Mouse (Mus musculus): Measurements from ENCODE around the gene Gemin7. TPM values are rescaled to one million over a fixed set of nuclear protein-coding genes. Genes with fewer than 3 reads are reported as not detected.
"Not testable (repeated sequence)": the region's sequence is repeated elsewhere in the genome, so short reads cannot be mapped to it uniquely, and the experiment has no call there.

Gemin7 gene
- polyA plus RNA-seq (2015; fragmentation: Nextera tagmentation; extraction: Ambion mirVana): 134 and 138 TPM in 2 replicates

GRCm38 (mm10) chr7:19577141-19577852 lies at the start of gene Gemin7, which contains the start of gene Zfp296:
Gene Gemin7 (minus strand): TSS chr7:19577595.
Gene Zfp296 (plus strand): TSS chr7:19577287.
- ATAC-seq: no peak
- H3K4me1 ChIP-seq (replicated peaks): peaks cover 25% of the 10 kb centered on the region
- peaks cover 59% of the 10 kb centered on the region for H3K27me3 ChIP-seq
- no peak within 1 kb of the TSS for H3K27ac ChIP-seq
- no peaks in the 10 kb centered on the region for H3K9me3 ChIP-seq
- H3K4me3 ChIP-seq (replicated peaks): peak within 1 kb of the TSS; percentile 28
- H3K9ac ChIP-seq (replicated peaks): peak within 1 kb of the TSS; percentile 39
- H3K4me2 ChIP-seq (replicated peaks): peak within 1 kb of the TSS; percentile 51
- H3K36me3 ChIP-seq: peaks cover 29% of the 10 kb centered on the region
- WGBS: 1% methylated on average over 56 of the region's 56 CpGs

GRCm38 (mm10) chr7:19623433-19623832 lies 46.0 kb upstream of the Gemin7 start:
- Histone ChIP-seq H3K27ac (no peak overlapping the region), H3K36me3 (no peaks in the 10 kb centered on the region), H3K4me3 (replicated peaks) (no peak overlapping the region), H3K9me3 (no peaks in the 10 kb centered on the region), H3K9ac (replicated peaks) (no peak overlapping the region), H3K27me3 (peaks cover 5% of the 10 kb centered on the region; the same call in 1 of the 2 replicates), H3K4me2 (replicated peaks) (no peak overlapping the region), H3K4me1 (replicated peaks) (peaks cover 10% of the 10 kb centered on the region)
- 86% methylated on average over 2 of the region's 2 CpGs for WGBS
- ATAC-seq: no peak

- no peak overlapping the region for H3K9ac ChIP-seq (replicated peaks)
- WGBS: 41% methylated on average over 6 of the region's 6 CpGs
- peaks cover 5% of the 10 kb centered on the region; the same call in 1 of the 2 replicates for H3K27me3 ChIP-seq
These were observed 44.8 kb upstream of the Gemin7 start for GRCm38 (mm10) chr7:19622241-19622640.

GRCm38 (mm10) chr7:19620811-19621210 lies 43.4 kb upstream of the Gemin7 start:
- no peaks in the 10 kb centered on the region for H3K9me3 ChIP-seq
- H3K36me3 ChIP-seq: no peaks in the 10 kb centered on the region
- no peak overlapping the region for H3K9ac ChIP-seq (replicated peaks)
- H3K4me3 ChIP-seq (replicated peaks): no peak overlapping the region
- peaks cover 5% of the 10 kb centered on the region; the same call in 1 of the 2 replicates for H3K27me3 ChIP-seq
- H3K4me2 ChIP-seq (replicated peaks): no peak overlapping the region
- H3K27ac ChIP-seq: no peak overlapping the region
- peaks cover 6% of the 10 kb centered on the region for H3K4me1 ChIP-seq (replicated peaks)
- no peak for ATAC-seq
- WGBS: 94% methylated on average over 7 of the region's 7 CpGs

More at GRCm38 (mm10) chr7:19622241-19622640, 44.8 kb upstream of the Gemin7 start:
- Histone ChIP-seq H3K9me3 (no peaks in the 10 kb centered on the region), H3K4me3 (replicated peaks) (no peak overlapping the region), H3K4me1 (replicated peaks) (peaks cover 6% of the 10 kb centered on the region), H3K27ac (no peak overlapping the region), H3K4me2 (replicated peaks) (no peak overlapping the region), H3K36me3 (no peaks in the 10 kb centered on the region)
- no peak for ATAC-seq

- Histone ChIP-seq H3K4me2 (replicated peaks) (peak overlapping the region; percentile 55), H3K4me3 (replicated peaks) (peak overlapping the region; percentile 31), H3K27me3 (peaks cover 5% of the 10 kb centered on the region; the same call in 1 of the 2 replicates), H3K36me3 (no peaks in the 10 kb centered on the region), H3K9ac (replicated peaks) (peak overlapping the region; percentile 57), H3K9me3 (no peaks in the 10 kb centered on the region), H3K27ac (peak overlapping the region; percentile 68), H3K4me1 (replicated peaks) (peaks cover 6% of the 10 kb centered on the region)
- WGBS: 4% methylated on average over 35 of the region's 35 CpGs
- ATAC-seq: peak; percentile 88
These were observed 41.8 kb upstream of the Gemin7 start for GRCm38 (mm10) chr7:19619004-19619801.

DNA sequence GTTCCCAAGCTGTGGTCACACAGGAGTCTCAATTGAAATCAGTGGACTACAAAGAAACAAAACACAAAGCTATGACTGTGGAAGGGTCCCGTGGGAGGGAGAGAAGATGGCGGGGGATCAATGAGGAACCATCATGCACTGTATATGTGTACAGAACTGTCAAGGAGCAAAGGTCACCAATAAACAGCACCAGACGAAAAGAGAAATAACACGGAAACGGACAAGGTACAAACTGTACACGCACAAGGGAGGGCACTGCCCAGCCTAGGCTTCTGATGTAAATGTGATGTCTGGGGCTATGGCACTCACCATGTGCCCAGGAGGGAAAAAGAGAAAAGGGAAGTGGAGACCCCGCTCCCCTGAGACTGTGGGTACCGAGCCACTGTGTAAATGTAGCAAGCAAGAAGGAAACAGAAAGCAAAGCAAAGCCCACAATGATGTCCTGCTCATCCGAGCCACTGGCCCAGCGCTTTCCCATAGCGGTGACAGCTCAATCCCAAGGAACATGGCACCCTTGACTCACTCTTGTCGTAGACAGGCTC lies 37.7 kb upstream of the Gemin7 start:
- Histone ChIP-seq H3K36me3 (no peaks in the 10 kb centered on the region), H3K4me1 (replicated peaks) (peaks cover 6% of the 10 kb centered on the region), H3K9ac (replicated peaks) (no peak overlapping the region), H3K9me3 (no peaks in the 10 kb centered on the region), H3K4me2 (replicated peaks) (no peak overlapping the region), H3K27me3 (0 out of 2 replicates have a peak, but pooled peaks cover 2% of the 10 kb centered on the region), H3K4me3 (replicated peaks) (no peak overlapping the region), H3K27ac (no peak overlapping the region)
- WGBS: 88% methylated on average over 12 of the region's 12 CpGs
- ATAC-seq: no peak

DNA sequence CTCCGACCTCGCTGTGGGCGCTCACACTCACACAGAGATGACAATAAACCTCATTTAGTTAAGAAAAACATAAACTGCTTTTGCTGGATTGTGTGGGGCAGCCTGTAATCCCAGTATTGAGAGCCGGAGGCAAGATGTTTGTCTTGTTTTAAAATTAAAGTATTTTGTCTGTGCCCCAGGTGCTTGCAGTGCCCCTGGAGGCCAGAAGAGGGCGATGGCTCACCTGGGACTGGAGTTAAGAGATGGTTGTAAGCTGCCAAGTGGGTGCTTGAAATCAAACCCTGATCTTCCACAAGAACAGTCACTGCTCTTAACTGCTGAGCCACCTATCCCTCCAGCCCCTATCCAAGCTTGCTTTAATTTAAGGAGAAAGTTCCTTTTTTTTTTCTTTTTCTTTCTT lies 33.6 kb upstream of the Gemin7 start:
- no peaks in the 10 kb centered on the region for H3K36me3 ChIP-seq
- no peaks in the 10 kb centered on the region for H3K4me1 ChIP-seq (replicated peaks)
- no peak overlapping the region for H3K27ac ChIP-seq
- H3K4me3 ChIP-seq (replicated peaks): no peak overlapping the region
- H3K9ac ChIP-seq (replicated peaks): no peak overlapping the region
- no peak overlapping the region for H3K4me2 ChIP-seq (replicated peaks)
- WGBS: 81% methylated on average over 5 of the region's 5 CpGs
- no peaks in the 10 kb centered on the region for H3K27me3 ChIP-seq
- ATAC-seq: no peak
- H3K9me3 ChIP-seq: no peaks in the 10 kb centered on the region

DNA sequence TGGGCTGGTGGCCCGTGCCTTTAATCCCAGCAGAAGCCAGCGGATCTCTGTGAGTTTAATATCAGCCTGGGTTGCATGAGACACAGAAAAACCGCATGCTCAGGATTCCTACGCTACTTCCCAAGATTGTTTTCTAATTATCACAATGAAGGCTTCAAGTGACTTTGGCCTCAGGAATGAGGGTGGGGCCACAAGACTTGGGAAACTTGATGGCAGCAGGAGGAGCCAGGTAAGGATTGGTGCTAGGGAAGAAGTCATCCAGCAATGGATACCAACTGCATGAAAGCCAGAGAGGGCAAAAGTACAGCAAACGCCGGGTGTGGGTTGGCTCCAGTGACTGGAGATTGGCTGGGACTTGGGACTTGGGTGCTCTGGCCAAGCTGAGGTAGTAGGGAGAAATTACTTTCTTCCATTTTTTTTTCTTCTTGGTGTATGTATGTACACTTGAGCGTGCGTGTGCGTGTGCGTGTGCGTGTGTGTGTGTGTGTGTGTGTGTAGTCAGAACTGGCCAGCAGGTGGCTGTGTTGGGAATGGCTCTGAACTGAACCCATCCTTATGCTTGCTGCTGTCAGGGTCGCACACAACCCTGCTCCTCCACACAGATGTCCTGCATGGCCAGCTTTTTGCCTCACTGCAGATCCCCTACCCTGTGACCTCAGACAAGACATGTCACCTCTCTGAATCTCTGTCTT lies 32.4 kb upstream of the Gemin7 start:
- no peak overlapping the region for H3K27ac ChIP-seq
- no peaks in the 10 kb centered on the region for H3K9me3 ChIP-seq
- no peak overlapping the region for H3K9ac ChIP-seq (replicated peaks)
- no peaks in the 10 kb centered on the region for H3K36me3 ChIP-seq
- 94% methylated on average over 12 of the region's 12 CpGs for WGBS
- ATAC-seq: no peak
- H3K4me3 ChIP-seq (replicated peaks): no peak overlapping the region
- no peaks in the 10 kb centered on the region for H3K27me3 ChIP-seq
- no peak overlapping the region for H3K4me2 ChIP-seq (replicated peaks)
- no peaks in the 10 kb centered on the region for H3K4me1 ChIP-seq (replicated peaks)

DNA sequence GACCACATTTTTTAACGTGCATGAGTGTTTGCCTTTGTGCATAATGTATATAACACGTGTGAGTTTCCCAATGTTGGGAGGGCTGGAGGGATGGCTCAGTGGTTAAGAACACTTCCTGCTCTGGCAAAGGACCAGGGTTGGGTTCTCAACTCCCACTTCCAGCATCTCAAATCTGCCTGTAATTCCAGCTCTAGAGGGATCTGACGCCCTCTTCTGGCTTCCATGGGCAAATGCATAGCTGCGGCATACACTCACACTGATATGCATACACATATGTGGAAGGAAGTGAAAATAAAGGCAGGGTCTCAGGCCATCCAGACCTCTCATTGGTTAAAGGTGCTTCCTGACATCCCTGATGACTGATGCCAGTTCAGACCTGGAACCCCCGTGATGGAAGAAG lies 29.9 kb upstream of the Gemin7 start:
- no peak overlapping the region for H3K4me2 ChIP-seq (replicated peaks)
- no peak overlapping the region for H3K9ac ChIP-seq (replicated peaks)
- H3K36me3 ChIP-seq: no peaks in the 10 kb centered on the region
- peaks cover 16% of the 10 kb centered on the region for H3K4me1 ChIP-seq (replicated peaks)
- WGBS: 89% methylated on average over 5 of the region's 5 CpGs
- ATAC-seq: no peak
- no peaks in the 10 kb centered on the region for H3K27me3 ChIP-seq
- H3K27ac ChIP-seq: no peak overlapping the region
- H3K9me3 ChIP-seq: no peaks in the 10 kb centered on the region
- H3K4me3 ChIP-seq (replicated peaks): no peak overlapping the region

GRCm38 (mm10) chr7:19604606-19605214 lies 27.3 kb upstream of the Gemin7 start:
- Histone ChIP-seq H3K36me3 (peaks cover 24% of the 10 kb centered on the region), H3K4me2 (replicated peaks) (peak overlapping the region; percentile 98), H3K4me1 (replicated peaks) (peaks cover 36% of the 10 kb centered on the region), H3K4me3 (replicated peaks) (peak overlapping the region; percentile 92)
- not testable (repeated sequence) for H3K9ac ChIP-seq (replicated peaks); H3K27ac ChIP-seq; H3K27me3 ChIP-seq; H3K9me3 ChIP-seq
- ATAC-seq: peak; percentile 12; the same call in 1 of the 2 replicates
- WGBS: 59% methylated on average over 10 of the region's 10 CpGs

- Histone ChIP-seq H3K4me3 (replicated peaks) (peak within 1 kb of the TSS; percentile 92), H3K4me1 (replicated peaks) (peaks cover 36% of the 10 kb centered on the region), H3K27me3 (no peaks in the 10 kb centered on the region), H3K9ac (replicated peaks) (peak within 1 kb of the TSS; percentile 98), H3K4me2 (replicated peaks) (peak within 1 kb of the TSS; percentile 98), H3K9me3 (no peaks in the 10 kb centered on the region), H3K27ac (peak within 1 kb of the TSS; percentile 68), H3K36me3 (peaks cover 31% of the 10 kb centered on the region)
- 2% methylated on average over 56 of the region's 57 CpGs for WGBS
- peak; percentile 93 for ATAC-seq
These were observed 26.6 kb upstream of the Gemin7 start, which contains the start of gene Clasrp for GRCm38 (mm10) chr7:19603849-19604605. Gene Clasrp (minus strand): TSS chr7:19604486.

Data from midbrain, embryonic 13.5 days (tissue).